Mouse (Mus musculus) embryonic fibroblast, embryonic 13.5 days (primary cell): ENCODE results near the gene B3gnt9. TPM values are rescaled to one million over a fixed set of nuclear protein-coding genes. Genes with fewer than 3 reads are reported as not detected.

Experiments
- H3K27ac ChIP-seq: 2 replicates; pipeline ENCODE4 v1.5.1; 2012; ENCODE audit warnings: low read length, control low read depth, inconsistent platforms; ENCODE audit not compliant: insufficient read depth
- H3K4me1 ChIP-seq: 2 replicates; pipeline ENCODE4 v1.6.1; 2011; ENCODE audit warnings: low read length; ENCODE audit not compliant: control insufficient read depth, insufficient read depth
- H3K4me3 ChIP-seq: 2 replicates; pipeline ENCODE4 v1.5.1; 2011; ENCODE audit warnings: mild to moderate bottlenecking, control low read depth, low read length; ENCODE audit not compliant: insufficient read depth
- CTCF ChIP-seq: IDR thresholded peaks from 2 replicates; pipeline ENCODE4 v1.5.1; 2011; ENCODE audit warnings: mild to moderate bottlenecking, control low read depth, low read length, moderate library complexity, borderline replicate concordance; ENCODE audit not compliant: insufficient read depth
- POLR2A ChIP-seq: IDR thresholded peaks from 2 replicates; pipeline ENCODE4 v1.6.1; 2011; ENCODE audit warnings: low read depth, mild to moderate bottlenecking, control low read depth, low read length, moderate library complexity
- polyA plus RNA-seq: library from polyadenylated mRNA; stranded (reverse); fragments of >200 nt; gene quantifications from 2 replicates; pipeline ENCODE4 v1.2.4, GENCODE M21; 2011; ENCODE audit warnings: low read depth; ENCODE audit not compliant: missing spikeins, insufficient read length

Gene B3gnt9
- polyA plus RNA-seq, 1 experiment: 33.2 TPM

- H3K4me1 ChIP-seq: no peaks in the 10 kb centered on the region
- TF ChIP-seq CTCF: no peak
- peak; percentile 43 for TF ChIP-seq POLR2A
- H3K27ac ChIP-seq: peak within 1 kb of the TSS; percentile 12; the same call in 1 of the 2 replicates
- H3K4me3 ChIP-seq: peak within 1 kb of the TSS; percentile 23
Observed at GRCm38 (mm10) chr8:105269461-105269947, 14.6 kb upstream of the B3gnt9 start, which contains the start of gene Hsf4. TSS of gene Hsf4 (plus strand) at chr8:105269801.

GRCm38 (mm10) chr8:105269075-105269458 lies 14.1 kb upstream of the B3gnt9 start:
- H3K4me3 ChIP-seq: peak overlapping the region; percentile 23
- TF ChIP-seq CTCF (no peak), POLR2A (no peak)
- H3K27ac ChIP-seq: peak overlapping the region; percentile 12; the same call in 1 of the 2 replicates
- no peaks in the 10 kb centered on the region for H3K4me1 ChIP-seq

GRCm38 (mm10) chr8:105268342-105269074 lies 13.6 kb upstream of the B3gnt9 start:
- Histone ChIP-seq H3K4me1 (no peaks in the 10 kb centered on the region), H3K4me3 (0 out of 2 replicates have a peak overlapping the region, but pooled peaks have one; percentile 0), H3K27ac (no peak overlapping the region)
- TF ChIP-seq POLR2A: peak; percentile 35; the same call in 1 of the 2 replicates
- no peak for TF ChIP-seq CTCF

- no peak for TF ChIP-seq POLR2A
- no peak for TF ChIP-seq CTCF
- no peaks in the 10 kb centered on the region for H3K4me1 ChIP-seq
- no peak overlapping the region for H3K4me3 ChIP-seq
Observed at GRCm38 (mm10) chr8:105266775-105267174, 11.8 kb upstream of the B3gnt9 start.

GRCm38 (mm10) chr8:105265128-105265527 lies 10.2 kb upstream of the B3gnt9 start:
- Histone ChIP-seq H3K4me3 (peak overlapping the region; percentile 69), H3K27ac (peak overlapping the region; percentile 34; the same call in 1 of the 2 replicates), H3K4me1 (no peaks in the 10 kb centered on the region)
- no peak for TF ChIP-seq CTCF
- peak; percentile 40; the same call in 1 of the 2 replicates for TF ChIP-seq POLR2A

More at GRCm38 (mm10) chr8:105266775-105267174, 11.8 kb upstream of the B3gnt9 start:
- H3K27ac ChIP-seq: no peak overlapping the region

- TF ChIP-seq CTCF: no peak
- TF ChIP-seq POLR2A: peak; percentile 83
- Histone ChIP-seq H3K27ac (peak within 1 kb of the TSS; percentile 34; the same call in 1 of the 2 replicates), H3K4me1 (no peaks in the 10 kb centered on the region), H3K4me3 (peak within 1 kb of the TSS; percentile 69)
Observed at GRCm38 (mm10) chr8:105264024-105264982, 9.3 kb upstream of the B3gnt9 start, which contains the start of the genes Tradd and Fbxl8. TSS of gene Tradd (minus strand) at chr8:105264609. TSS of gene Fbxl8 (plus strand) at chr8:105264648.

- Histone ChIP-seq H3K27ac (no peak overlapping the region), H3K4me3 (peak overlapping the region; percentile 69; the same call in 1 of the 2 replicates), H3K4me1 (no peaks in the 10 kb centered on the region)
- TF ChIP-seq POLR2A (no peak), CTCF (peak; percentile 6; the same call in 1 of the 2 replicates)
Observed at GRCm38 (mm10) chr8:105263244-105263912, 8.4 kb upstream of the B3gnt9 start.

GRCm38 (mm10) chr8:105261326-105261980 lies 6.5 kb upstream of the B3gnt9 start:
- H3K27ac ChIP-seq: no peak overlapping the region
- H3K4me1 ChIP-seq: no peaks in the 10 kb centered on the region
- H3K4me3 ChIP-seq: no peak overlapping the region
- no peak for TF ChIP-seq POLR2A
- TF ChIP-seq CTCF: no peak
